Mouse (Mus musculus): Measurements from ENCODE around the gene Neu2.

GRCm38 (mm10) chr1:87510166-87510691 is 540 bp downstream of the Neu2 start:
- TF ChIP-seq CTCF (IDR thresholded peaks at IDR 0.05; ENCODE audit: insufficient read depth, low read depth, low read length) (no peak; the same call in 1 of the 2 replicates), POLR2A (IDR thresholded peaks at IDR 0.05; ENCODE audit: insufficient read depth, low read depth, low read length) (peak; percentile 42; the same call in 1 of the 2 replicates)

Measured in olfactory bulb, adult 2 months (tissue).